Mouse (Mus musculus) inflammation-experienced regulatory T-cells, adult 6 months (primary cell): ENCODE data around the gene Tmod3. TPM values are rescaled to one million over a fixed set of nuclear protein-coding genes. Genes with fewer than 3 reads are reported as not detected.
"Not testable (repeated sequence)": the region's sequence is repeated elsewhere in the genome, so short reads cannot be mapped to it uniquely, and the experiment has no call there.

Source experiments
- ATAC-seq: one replicate; pipeline ENCODE4 v1.8.0; 2017
- polyA plus RNA-seq, 3 experiments: library from polyadenylated mRNA; unstranded; fragments of 100-300 nt; shearing (Covaris generic); gene quantifications; one replicate each; pipeline ENCODE4 v1.2.1; 2017

Gene Tmod3
- polyA plus RNA-seq, 3 experiments from 2014 or later: 142 to 214 (median 146) TPM

DNA sequence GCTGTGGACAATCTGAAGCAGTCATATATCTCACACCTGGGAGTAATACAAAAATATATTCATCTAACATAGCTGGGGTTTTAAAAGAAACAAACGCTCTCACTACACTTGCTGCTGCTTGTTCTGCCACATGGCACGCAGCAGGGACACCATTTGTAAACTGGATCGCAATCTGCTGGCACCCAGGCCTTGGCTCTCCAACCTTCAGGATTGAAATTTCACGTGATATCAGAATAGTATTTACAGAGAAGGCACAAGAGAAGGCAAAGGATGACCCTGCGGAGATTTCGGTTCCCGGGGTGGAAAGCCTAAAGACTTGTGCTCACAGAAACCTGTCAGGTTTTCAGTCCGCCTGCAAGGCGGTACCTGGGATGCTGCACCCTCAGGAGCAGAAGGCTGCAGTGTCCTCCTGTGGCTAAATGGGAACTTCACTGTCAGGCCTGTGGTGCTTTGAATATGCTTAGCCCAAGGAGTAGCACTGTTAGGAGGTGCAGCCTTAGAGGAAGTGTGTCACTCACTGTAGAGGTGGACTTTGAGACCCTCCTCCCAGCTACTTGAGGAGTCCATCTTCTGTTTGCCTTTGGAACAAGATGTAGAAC, 65.0 kb downstream of the Tmod3 start:
- ATAC-seq: no peak

DNA sequence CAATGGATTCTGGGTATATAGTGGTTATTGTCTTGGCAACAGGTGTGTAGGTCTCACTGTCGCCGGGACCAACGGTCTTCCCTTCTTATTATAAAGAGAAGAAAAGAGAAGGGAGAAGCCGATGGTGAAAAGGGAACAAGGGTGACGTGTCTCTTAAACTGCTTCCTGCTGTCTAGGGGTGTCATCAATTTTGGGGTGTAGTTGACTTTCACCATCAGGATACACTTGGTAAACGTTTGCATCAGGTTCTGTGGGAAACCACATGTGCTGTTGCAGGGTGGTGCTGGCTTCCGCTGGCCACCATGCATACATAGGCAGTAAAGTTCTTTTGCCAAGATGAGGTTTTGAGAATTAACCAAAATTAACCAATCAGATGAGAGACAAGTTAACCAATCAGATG, 71.2 kb downstream of the Tmod3 start:
- not testable (repeated sequence) for ATAC-seq

DNA sequence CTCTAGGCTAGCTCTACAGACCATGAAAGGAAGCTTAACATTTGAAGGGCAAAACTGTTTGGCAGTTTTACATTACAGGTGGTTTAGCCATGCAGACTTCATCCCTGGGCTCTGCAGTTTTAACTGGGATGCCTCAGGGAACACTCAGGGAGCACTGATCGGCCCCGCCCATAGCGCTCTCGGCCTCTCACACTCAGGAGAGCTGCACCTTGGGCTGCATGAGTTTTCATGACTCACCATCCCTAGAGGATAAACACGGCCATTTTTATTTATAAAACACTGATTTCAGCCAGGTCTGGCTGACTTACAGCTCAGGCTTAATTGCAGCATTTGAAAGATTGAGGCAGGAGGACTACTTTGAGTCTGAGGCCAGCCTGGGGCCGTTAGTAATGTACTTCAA, 74.2 kb downstream of the Tmod3 start:
- ATAC-seq: no peak

DNA sequence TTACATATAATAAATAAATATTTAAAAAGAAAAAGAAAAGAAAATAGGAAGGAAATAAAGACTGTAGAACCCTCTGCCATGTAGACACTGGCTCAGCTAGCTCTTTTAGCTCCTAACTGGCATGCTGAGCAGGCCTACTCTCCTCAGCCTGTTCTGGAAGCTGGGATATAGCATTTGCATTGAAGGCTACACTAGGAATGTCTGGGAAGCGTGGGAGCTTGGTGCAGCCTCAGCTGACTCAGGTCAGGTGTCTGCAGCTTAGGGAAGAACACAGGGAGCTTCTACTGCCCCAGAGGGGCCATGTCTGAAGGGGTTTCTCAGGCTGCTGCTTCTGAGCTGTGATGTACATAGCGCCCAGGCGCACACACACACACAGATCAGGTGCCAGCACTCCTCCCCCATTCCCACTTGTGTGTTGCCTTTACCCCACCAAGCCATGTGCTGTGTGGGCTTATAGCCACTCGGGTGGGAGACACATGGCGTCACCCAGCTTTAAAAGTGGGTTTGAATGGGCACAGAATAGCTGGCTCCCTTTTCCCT, 78.9 kb downstream of the Tmod3 start:
- no peak for ATAC-seq

DNA sequence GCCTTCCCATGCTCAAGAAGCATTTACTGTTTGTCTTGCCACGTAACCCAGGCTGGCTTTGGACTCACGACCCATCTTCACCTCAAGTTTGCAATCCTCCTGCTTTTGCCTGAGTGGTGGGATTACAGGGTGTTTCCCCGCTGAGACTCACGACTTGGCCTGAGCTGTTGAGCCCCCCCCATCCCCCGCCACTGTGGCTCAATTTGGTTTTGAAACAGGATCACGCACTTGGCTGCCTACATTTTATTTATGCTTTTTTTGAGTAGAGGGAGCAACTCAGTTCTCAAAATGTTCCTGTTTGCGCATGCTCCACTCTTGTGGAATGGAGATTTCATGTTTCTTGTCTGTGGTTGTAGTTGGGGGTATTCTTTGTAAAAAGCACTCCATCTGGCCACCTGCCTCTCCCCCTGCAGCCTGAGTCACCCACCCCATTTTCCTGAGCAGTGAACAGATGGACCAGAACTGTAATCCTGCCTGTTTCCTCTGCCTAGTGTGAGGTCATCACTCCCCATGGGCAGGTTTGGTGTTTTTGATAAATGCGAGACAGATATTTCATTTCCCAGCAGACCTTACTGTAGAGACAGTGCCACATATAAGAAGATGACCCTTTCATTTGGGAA, 80.2 kb downstream of the Tmod3 start:
- no peak for ATAC-seq

DNA sequence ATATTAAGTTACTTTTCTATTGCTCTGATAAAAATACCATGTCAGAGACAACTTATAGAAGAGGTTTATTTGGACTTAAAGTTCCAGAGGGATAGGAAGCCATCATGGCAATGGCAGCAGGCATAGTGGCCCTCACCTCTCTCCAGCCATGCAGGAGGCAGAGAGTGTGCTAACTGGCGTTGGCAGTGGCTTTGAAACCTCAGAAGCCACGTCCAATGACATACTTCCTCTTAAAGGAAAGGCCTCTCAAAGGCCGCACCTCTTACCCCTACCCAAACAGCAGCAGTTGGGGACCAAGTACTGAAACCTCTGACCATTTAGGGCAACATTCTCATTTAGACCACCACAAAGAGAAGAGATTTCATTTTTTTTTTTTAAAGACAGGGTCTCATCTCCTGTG, 82.2 kb downstream of the Tmod3 start:
- ATAC-seq: no peak

DNA sequence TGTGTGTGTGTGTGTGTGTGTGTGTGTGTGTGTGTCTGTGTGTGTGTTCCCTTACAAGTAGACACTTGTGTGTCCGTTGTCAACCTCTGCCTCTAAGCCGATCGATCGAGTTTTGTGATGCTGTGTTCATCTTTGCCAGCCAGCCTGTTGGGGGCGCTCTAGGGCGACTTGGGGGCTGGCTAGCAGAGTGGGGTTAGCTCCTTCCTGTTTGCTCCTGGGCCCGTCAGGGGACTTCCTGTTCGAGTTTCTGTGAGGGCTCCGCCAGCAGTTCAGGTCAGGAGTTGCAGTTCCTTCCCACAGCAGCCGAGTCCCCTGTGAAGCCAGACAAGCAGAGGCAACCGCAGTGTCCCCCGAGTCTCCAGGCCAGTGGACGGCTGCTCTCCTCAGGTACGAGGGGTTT, 91.2 kb downstream of the Tmod3 start:
- ATAC-seq: no peak

DNA sequence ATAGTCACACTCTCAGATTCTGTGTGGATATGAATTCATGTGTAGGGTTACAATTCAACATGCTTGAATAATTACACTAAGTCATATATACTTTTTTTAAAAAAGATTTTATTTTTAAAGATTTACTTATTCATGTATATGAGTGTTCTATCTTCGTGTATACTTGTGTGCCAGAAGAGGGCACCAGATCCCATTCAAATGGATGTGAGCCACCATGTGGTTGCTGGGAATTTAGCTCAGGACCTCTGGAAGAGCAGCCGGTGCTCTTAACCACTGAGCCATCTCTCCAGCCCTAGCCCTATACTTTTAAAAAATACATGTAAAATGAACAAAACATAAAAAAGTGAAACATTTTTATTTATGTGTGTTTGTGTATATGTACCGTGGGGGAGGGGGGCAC, 91.9 kb downstream of the Tmod3 start:
- no peak for ATAC-seq

DNA sequence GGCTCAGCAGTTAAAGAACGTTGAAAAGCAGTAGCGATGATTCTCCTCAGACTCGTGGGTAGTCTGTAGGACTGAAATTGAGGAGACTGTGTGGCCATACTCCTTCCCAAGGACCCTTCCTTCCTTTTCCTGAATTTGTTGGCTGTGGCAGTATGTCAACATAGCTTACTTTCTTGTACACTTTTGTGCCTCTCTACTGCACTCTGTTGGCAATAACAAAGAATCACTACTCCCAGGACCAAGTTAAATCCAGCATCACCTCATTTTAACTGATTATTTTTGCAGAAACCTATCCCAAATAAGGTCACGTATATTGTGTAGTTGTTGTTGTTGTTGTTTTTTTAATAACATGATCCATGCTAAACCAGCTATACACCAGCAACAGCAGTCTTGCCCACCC, 92.8 kb downstream of the Tmod3 start:
- ATAC-seq: no peak

DNA sequence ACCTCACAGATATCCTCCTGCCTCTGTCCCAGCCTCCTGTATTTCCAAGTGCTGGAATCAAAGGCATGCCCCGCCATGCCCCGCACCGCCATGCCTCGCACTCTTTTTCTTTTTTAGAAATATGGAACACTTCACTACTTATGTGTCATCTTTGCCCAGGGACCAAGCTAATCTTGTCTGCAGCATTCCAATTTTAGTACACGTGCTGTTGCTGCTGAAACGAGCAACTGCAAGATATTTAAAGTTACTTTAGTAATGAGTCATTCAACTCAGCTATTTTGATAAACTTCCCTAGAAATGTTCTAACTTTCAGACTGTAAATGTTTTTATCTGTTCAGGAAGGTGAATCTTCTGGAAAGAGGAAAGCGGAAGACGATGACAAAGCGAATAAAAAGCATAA, 93.6 kb downstream of the Tmod3 start:
- no peak for ATAC-seq

DNA sequence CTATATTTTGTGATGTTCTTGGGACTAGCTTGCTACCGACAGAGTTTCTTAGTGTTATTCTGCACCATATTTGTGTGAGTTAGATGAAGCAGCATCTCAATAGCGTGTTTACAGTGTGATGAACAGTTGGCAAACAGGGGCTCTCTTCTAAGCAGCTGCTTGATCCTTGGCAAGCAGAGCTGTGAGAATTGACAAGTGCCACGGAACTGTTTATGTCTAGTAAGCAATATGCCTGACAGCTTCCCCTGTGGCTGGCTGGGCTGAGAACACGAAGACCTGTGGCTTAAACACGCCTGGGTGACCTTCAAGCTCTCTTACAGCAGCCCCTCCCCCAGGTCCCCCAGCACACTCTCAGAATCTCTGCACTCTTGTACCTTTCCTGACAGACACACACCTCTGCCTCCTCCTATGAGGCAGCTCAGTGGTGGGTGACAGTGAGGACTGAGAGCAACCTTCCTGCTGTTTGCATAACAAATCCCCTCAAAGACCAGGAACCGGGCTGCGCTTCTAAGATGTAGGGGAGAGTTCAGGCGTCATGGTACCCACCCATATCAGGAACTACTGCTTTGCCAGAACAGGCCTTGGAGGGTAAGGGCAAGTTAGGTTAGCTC, 96.3 kb downstream of the Tmod3 start:
- ATAC-seq: no peak

DNA sequence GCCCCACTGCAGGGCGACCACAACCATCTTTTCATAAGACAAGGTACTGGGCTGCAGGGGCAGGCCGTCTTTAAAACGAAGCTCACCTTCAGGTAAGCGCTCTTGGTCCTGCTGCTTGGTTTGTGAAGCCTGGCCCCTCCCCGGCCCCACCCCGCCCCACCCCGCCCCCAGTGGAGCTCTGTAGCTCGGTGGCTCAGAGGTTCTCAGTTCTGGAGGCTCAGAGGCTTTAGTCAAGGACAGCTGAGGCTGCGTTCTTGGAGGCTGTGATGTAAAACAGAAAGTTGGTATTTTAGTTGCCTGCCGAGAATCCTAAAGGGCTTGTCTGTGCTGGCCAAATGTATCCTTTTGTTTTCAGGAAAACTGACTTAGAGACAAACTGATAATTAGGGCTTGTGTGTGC, 103.8 kb downstream of the Tmod3 start:
- no peak for ATAC-seq

DNA sequence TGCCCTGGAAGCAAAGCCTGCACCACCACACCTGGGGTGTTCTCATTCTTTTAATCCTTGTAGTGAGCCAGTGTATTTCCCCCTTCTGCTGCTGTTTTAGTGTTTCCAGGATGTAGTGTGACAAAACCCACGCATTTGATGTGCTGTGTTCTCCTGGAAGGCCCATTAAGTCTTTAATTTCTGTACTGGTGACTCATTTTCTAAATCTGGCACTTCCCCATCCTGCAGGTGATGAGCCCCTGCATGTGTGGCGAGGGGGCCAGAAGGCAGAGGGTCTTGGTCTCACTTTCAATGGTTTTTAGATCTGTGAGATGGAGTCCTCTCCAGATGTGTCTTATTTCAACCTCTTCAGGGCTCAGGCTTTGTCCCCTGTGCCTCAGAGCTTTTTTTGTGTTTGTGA, 105.5 kb downstream of the Tmod3 start:
- ATAC-seq: no peak

DNA sequence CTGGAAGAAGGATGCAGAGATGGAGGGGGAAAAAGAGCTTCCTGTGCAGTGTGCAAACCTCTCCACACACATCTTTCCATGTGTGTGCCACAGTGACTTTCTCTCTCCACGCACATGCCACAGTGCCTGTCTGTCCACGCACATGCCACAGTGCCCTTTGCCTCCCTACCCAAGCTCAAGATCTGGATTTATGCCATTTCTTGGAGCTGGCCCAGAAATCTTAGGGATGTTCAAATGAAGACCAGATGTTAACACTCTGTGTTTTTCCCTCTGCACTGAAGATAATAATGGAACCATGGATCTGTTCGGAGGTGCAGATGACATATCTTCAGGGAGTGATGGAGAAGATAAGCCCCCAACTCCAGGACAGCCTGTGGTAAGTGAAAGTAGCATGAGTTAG, 111.4 kb downstream of the Tmod3 start:
- ATAC-seq: no peak

Other genes with a start within 250 kb of the Tmod3 start
- not detected for gene Bcl2l10, start 211.9 kb downstream of the Tmod3 start, polyA plus RNA-seq
- 10 to 100 TPM; 34.8 to 50.4 (median 39.5) TPM for gene Mapk6, start 149.7 kb downstream of the Tmod3 start, polyA plus RNA-seq
- gene Leo1, start 118.1 kb downstream of the Tmod3 start, polyA plus RNA-seq: 10 to 100 TPM; 29.1 to 46.7 (median 39.9) TPM
- under 1 TPM in 2 of 3 experiments, not detected in 1; 0.04 to 0.09 TPM for gene Tmod2, start 51.7 kb upstream of the Tmod3 start, polyA plus RNA-seq
- gene Lysmd2, start 66.1 kb upstream of the Tmod3 start, polyA plus RNA-seq: 1 to 10 TPM; 4.9 to 6.1 (median 5.9) TPM
- not detected for gene Scg3, start 124.4 kb upstream of the Tmod3 start, polyA plus RNA-seq
- not detected for gene Bmp5, start 215.7 kb upstream of the Tmod3 start, polyA plus RNA-seq